Mouse (Mus musculus): Measurements from ENCODE around the gene Defa22.
"Not testable (repeated sequence)": the region's sequence is repeated elsewhere in the genome, so short reads cannot be mapped to it uniquely, and the experiment has no call there.

The Defa22 gene

DNA sequence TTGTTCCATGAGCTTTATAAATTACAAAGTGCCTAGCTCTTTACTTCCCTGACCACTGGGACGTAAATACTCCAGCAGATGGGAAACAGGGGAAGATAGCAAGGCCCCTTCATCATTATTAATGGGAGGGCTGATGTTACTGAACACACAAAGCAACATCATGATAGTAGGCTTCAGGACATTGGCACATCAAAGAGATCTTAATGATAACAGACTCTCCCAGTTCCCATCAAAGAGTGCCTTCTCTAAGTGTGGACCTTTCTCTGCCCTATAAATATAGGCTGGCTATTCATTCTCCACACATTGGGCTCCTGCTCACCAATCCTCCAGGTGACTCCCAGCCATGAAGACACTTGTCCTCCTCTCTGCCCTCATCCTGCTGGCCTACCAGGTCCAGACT is at the start of gene Defa22:
Defa22 (plus strand) TSS at position 301 of the 400 bp plus-strand sequence.
- DNase-seq (ENCODE audit: low read depth): not testable (repeated sequence)

DNA sequence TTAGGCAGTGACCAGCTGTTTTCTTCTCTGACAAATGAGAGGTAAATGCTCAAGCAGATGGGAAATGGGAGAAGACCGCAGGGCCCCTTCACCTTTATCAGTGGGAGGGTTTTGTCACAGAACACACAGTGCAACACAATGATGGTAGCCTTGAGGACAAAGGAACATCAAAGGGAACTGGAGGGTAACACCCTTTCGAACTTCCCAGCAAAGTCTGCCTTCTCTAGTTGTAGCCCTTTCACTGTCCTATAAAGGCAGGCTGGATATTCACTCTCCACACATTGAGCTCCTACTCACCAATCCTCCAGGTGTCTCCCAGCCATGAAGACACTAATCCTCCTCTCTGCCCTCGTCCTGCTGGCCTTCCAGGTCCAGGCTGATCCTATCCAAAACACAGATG is 27.7 kb upstream of the Defa22 start, which contains the start of gene Defa30:
Defa30 (plus strand) TSS at position 301 of the 400 bp plus-strand sequence.
- not testable (repeated sequence) for DNase-seq (ENCODE audit: low read depth)

DNA sequence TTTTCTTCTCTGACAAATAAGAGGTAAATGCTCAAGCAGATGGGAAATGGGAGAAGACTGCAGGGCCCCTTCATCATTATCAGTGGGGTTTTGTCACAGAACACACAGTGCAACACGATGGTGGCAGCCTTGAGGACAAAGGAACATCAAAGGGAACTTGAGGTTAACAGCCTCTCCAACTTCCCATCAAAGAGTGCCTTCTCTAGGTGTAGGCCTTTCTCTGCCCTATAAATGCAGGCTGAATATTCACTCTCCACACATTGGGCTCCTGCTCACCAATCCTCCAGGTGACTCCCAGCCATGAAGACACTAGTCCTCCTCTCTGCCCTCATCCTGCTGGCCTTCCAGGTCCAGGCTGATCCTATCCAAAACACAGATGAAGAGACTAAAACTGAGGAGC is 29.2 kb downstream of the Defa22 start, which contains the start of gene Defa31:
Defa31 (plus strand) TSS at position 301 of the 400 bp plus-strand sequence.
- DNase-seq (ENCODE audit: low read depth): not testable (repeated sequence)

DNA sequence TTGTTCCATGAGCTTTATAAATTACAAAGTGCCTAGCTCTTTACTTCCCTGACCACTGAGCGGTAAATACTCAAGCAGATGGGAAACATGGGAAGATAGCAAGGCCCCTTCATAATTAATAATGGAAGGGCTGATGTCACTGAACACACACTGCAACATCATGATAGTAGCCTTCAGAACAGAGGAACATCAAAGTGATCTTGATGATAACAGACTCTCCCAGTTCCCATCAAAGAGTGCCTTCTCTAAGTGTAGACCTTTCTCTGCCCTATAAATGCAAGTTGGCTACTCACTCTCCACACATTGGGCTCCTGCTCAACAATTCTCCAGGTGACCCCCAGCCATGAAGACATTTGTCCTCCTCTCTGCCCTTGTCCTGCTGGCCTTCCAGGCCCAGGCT is 39.2 kb downstream of the Defa22 start, which contains the start of gene Gm15293:
Gm15293 (plus strand) TSS at position 301 of the 400 bp plus-strand sequence.
- DNase-seq (ENCODE audit: low read depth): not testable (repeated sequence)
